Mouse (Mus musculus): ENCODE measurements around the gene Clip3. TPM values are rescaled to one million over a fixed set of nuclear protein-coding genes. Genes with fewer than 3 reads are reported as not detected.

The Clip3 gene
- polyA plus RNA-seq, 1 experiment from 2014 or later: 100 TPM

- peaks cover 5% of the 10 kb centered on the region for H3K4me1 ChIP-seq (ENCODE audit: control insufficient read depth, insufficient read depth, low read length)
- H3K4me2 ChIP-seq (ENCODE audit: low read depth): peak overlapping the region; percentile 85
- ATAC-seq (ENCODE audit: insufficient read depth, low FRiP score, low TSS enrichment) (no peak), DNase-seq (ENCODE audit: low spot score) (no peak)
- H3K27ac ChIP-seq (ENCODE audit: low read depth, low read length): no peak overlapping the region
- H3K36me3 ChIP-seq (ENCODE audit: control insufficient read depth, insufficient read depth, low read length): no peaks in the 10 kb centered on the region
- no peaks in the 10 kb centered on the region for H3K9me3 ChIP-seq (ENCODE audit: control insufficient read depth, low read length)
- 56% methylated on average over 2 of the region's 2 CpGs for WGBS
- H3K27me3 ChIP-seq (ENCODE audit: control insufficient read depth, insufficient read depth, low read length): no peaks in the 10 kb centered on the region
- no peak overlapping the region for H3K9ac ChIP-seq (ENCODE audit: low read length)
- H3K4me3 ChIP-seq (ENCODE audit: low read depth, low read length): peak overlapping the region; percentile 58; the same call in 1 of the 2 replicates
Measured at GRCm38 (mm10) chr7:30278911-30279310, 12.6 kb upstream of the Clip3 start.

- Histone ChIP-seq H3K9ac (ENCODE audit: low read length) (peak overlapping the region; percentile 47), H3K4me2 (ENCODE audit: low read depth) (peak overlapping the region; percentile 85), H3K27me3 (ENCODE audit: control insufficient read depth, insufficient read depth, low read length) (no peaks in the 10 kb centered on the region), H3K9me3 (ENCODE audit: control insufficient read depth, low read length) (no peaks in the 10 kb centered on the region), H3K36me3 (ENCODE audit: control insufficient read depth, insufficient read depth, low read length) (no peaks in the 10 kb centered on the region), H3K4me1 (ENCODE audit: control insufficient read depth, insufficient read depth, low read length) (peaks cover 5% of the 10 kb centered on the region), H3K27ac (ENCODE audit: low read depth, low read length) (peak overlapping the region; percentile 94; the same call in 1 of the 2 replicates), H3K4me3 (ENCODE audit: low read depth, low read length) (peak overlapping the region; percentile 58)
- 0% methylated on average over 6 of the region's 6 CpGs for WGBS
- no peak for DNase-seq (ENCODE audit: low spot score)
- 0 out of 2 replicates have a peak, but pooled peaks have one; percentile 9 for ATAC-seq (ENCODE audit: insufficient read depth, low FRiP score, low TSS enrichment)
Measured at GRCm38 (mm10) chr7:30279536-30279935, 12.0 kb upstream of the Clip3 start.

- Histone ChIP-seq H3K9ac (ENCODE audit: low read length) (peak within 1 kb of the TSS; percentile 47), H3K9me3 (ENCODE audit: control insufficient read depth, low read length) (no peaks in the 10 kb centered on the region), H3K4me2 (ENCODE audit: low read depth) (peak within 1 kb of the TSS; percentile 85), H3K27me3 (ENCODE audit: control insufficient read depth, insufficient read depth, low read length) (no peaks in the 10 kb centered on the region), H3K27ac (ENCODE audit: low read depth, low read length) (peak within 1 kb of the TSS; percentile 94), H3K4me1 (ENCODE audit: control insufficient read depth, insufficient read depth, low read length) (peaks cover 5% of the 10 kb centered on the region), H3K36me3 (ENCODE audit: control insufficient read depth, insufficient read depth, low read length) (no peaks in the 10 kb centered on the region), H3K4me3 (ENCODE audit: low read depth, low read length) (peak within 1 kb of the TSS; percentile 58)
- ATAC-seq (ENCODE audit: insufficient read depth, low FRiP score, low TSS enrichment) (peak; percentile 95), DNase-seq (ENCODE audit: low spot score) (peak; percentile 94)
- WGBS: under 1% methylated on average over 49 of the region's 49 CpGs
Measured at GRCm38 (mm10) chr7:30279951-30280669, 11.4 kb upstream of the Clip3 start, which contains the start of the genes Thap8 and Wdr62. TSS of gene Thap8 (plus strand) at chr7:30280094. TSS of gene Wdr62 (minus strand) at chr7:30280419.

GRCm38 (mm10) chr7:30280670-30281138, 10.8 kb upstream of the Clip3 start:
- ATAC-seq (ENCODE audit: insufficient read depth, low FRiP score, low TSS enrichment): peak; percentile 81
- H3K4me3 ChIP-seq (ENCODE audit: low read depth, low read length): peak overlapping the region; percentile 58
- peak overlapping the region; percentile 85 for H3K4me2 ChIP-seq (ENCODE audit: low read depth)
- H3K27me3 ChIP-seq (ENCODE audit: control insufficient read depth, insufficient read depth, low read length): no peaks in the 10 kb centered on the region
- peak; percentile 86 for DNase-seq (ENCODE audit: low spot score)
- H3K9me3 ChIP-seq (ENCODE audit: control insufficient read depth, low read length): no peaks in the 10 kb centered on the region
- peak overlapping the region; percentile 42 for H3K9ac ChIP-seq (ENCODE audit: low read length)
- H3K27ac ChIP-seq (ENCODE audit: low read depth, low read length): peak overlapping the region; percentile 94
- H3K4me1 ChIP-seq (ENCODE audit: control insufficient read depth, insufficient read depth, low read length): peaks cover 5% of the 10 kb centered on the region
- no peaks in the 10 kb centered on the region for H3K36me3 ChIP-seq (ENCODE audit: control insufficient read depth, insufficient read depth, low read length)
- under 1% methylated on average over 20 of the region's 20 CpGs for WGBS

- 78% methylated on average over 4 of the region's 4 CpGs for WGBS
- Histone ChIP-seq H3K9ac (ENCODE audit: low read length) (no peak overlapping the region), H3K27me3 (ENCODE audit: control insufficient read depth, insufficient read depth, low read length) (no peaks in the 10 kb centered on the region), H3K4me1 (ENCODE audit: control insufficient read depth, insufficient read depth, low read length) (peaks cover 5% of the 10 kb centered on the region), H3K4me3 (ENCODE audit: low read depth, low read length) (no peak overlapping the region), H3K27ac (ENCODE audit: low read depth, low read length) (no peak overlapping the region), H3K9me3 (ENCODE audit: control insufficient read depth, low read length) (no peaks in the 10 kb centered on the region), H3K4me2 (ENCODE audit: low read depth) (no peak overlapping the region), H3K36me3 (ENCODE audit: control insufficient read depth, insufficient read depth, low read length) (no peaks in the 10 kb centered on the region)
- no peak for DNase-seq (ENCODE audit: low spot score)
- no peak for ATAC-seq (ENCODE audit: insufficient read depth, low FRiP score, low TSS enrichment)
Measured at GRCm38 (mm10) chr7:30281522-30281921, 10.0 kb upstream of the Clip3 start.

- 74% methylated on average over 7 of the region's 7 CpGs for WGBS
Measured at GRCm38 (mm10) chr7:30282740-30283139, 8.8 kb upstream of the Clip3 start.

GRCm38 (mm10) chr7:30286701-30287410, 4.7 kb upstream of the Clip3 start:
- H3K4me3 ChIP-seq (ENCODE audit: low read depth, low read length): no peak overlapping the region
- 69% methylated on average over 8 of the region's 8 CpGs for WGBS

More at GRCm38 (mm10) chr7:30282740-30283139, 8.8 kb upstream of the Clip3 start:
- no peak overlapping the region for H3K4me2 ChIP-seq (ENCODE audit: low read depth)
- H3K4me1 ChIP-seq (ENCODE audit: control insufficient read depth, insufficient read depth, low read length): peaks cover 5% of the 10 kb centered on the region
- no peak overlapping the region for H3K4me3 ChIP-seq (ENCODE audit: low read depth, low read length)
- no peaks in the 10 kb centered on the region for H3K36me3 ChIP-seq (ENCODE audit: control insufficient read depth, insufficient read depth, low read length)
- no peak overlapping the region for H3K9ac ChIP-seq (ENCODE audit: low read length)
- no peaks in the 10 kb centered on the region for H3K27me3 ChIP-seq (ENCODE audit: control insufficient read depth, insufficient read depth, low read length)
- H3K27ac ChIP-seq (ENCODE audit: low read depth, low read length): no peak overlapping the region
- H3K9me3 ChIP-seq (ENCODE audit: control insufficient read depth, low read length): no peaks in the 10 kb centered on the region
- ATAC-seq (ENCODE audit: insufficient read depth, low FRiP score, low TSS enrichment) (no peak), DNase-seq (ENCODE audit: low spot score) (no peak)

GRCm38 (mm10) chr7:30288046-30288445, 3.5 kb upstream of the Clip3 start:
- no peak overlapping the region for H3K9ac ChIP-seq (ENCODE audit: low read length)
- WGBS: 74% methylated on average over 6 of the region's 6 CpGs
- ATAC-seq (ENCODE audit: insufficient read depth, low FRiP score, low TSS enrichment) (no peak), DNase-seq (ENCODE audit: low spot score) (no peak)
- H3K9me3 ChIP-seq (ENCODE audit: control insufficient read depth, low read length): no peaks in the 10 kb centered on the region
- H3K27me3 ChIP-seq (ENCODE audit: control insufficient read depth, insufficient read depth, low read length): no peaks in the 10 kb centered on the region
- H3K4me3 ChIP-seq (ENCODE audit: low read depth, low read length): no peak overlapping the region
- H3K4me1 ChIP-seq (ENCODE audit: control insufficient read depth, insufficient read depth, low read length): peaks cover 6% of the 10 kb centered on the region; the same call in 1 of the 2 replicates
- H3K27ac ChIP-seq (ENCODE audit: low read depth, low read length): no peak overlapping the region
- no peak overlapping the region for H3K4me2 ChIP-seq (ENCODE audit: low read depth)
- no peaks in the 10 kb centered on the region for H3K36me3 ChIP-seq (ENCODE audit: control insufficient read depth, insufficient read depth, low read length)

More at GRCm38 (mm10) chr7:30286701-30287410, 4.7 kb upstream of the Clip3 start:
- ATAC-seq (ENCODE audit: insufficient read depth, low FRiP score, low TSS enrichment) (no peak), DNase-seq (ENCODE audit: low spot score) (no peak)
- Histone ChIP-seq H3K9me3 (ENCODE audit: control insufficient read depth, low read length) (no peaks in the 10 kb centered on the region), H3K27ac (ENCODE audit: low read depth, low read length) (no peak overlapping the region), H3K27me3 (ENCODE audit: control insufficient read depth, insufficient read depth, low read length) (no peaks in the 10 kb centered on the region), H3K4me2 (ENCODE audit: low read depth) (no peak overlapping the region), H3K4me1 (ENCODE audit: control insufficient read depth, insufficient read depth, low read length) (no peaks in the 10 kb centered on the region), H3K9ac (ENCODE audit: low read length) (no peak overlapping the region), H3K36me3 (ENCODE audit: control insufficient read depth, insufficient read depth, low read length) (no peaks in the 10 kb centered on the region)

All from neural tube, embryonic 11.5 days (tissue).